Mouse (Mus musculus) kidney, postnatal 14 days (tissue): ENCODE measurements around the gene Setmar.

Experiments used
- DNase-seq: peaks from one replicate; pipeline ENCODE4 v3.0.0; 2022; ENCODE audit warnings: mixed read lengths

The Setmar gene

DNA sequence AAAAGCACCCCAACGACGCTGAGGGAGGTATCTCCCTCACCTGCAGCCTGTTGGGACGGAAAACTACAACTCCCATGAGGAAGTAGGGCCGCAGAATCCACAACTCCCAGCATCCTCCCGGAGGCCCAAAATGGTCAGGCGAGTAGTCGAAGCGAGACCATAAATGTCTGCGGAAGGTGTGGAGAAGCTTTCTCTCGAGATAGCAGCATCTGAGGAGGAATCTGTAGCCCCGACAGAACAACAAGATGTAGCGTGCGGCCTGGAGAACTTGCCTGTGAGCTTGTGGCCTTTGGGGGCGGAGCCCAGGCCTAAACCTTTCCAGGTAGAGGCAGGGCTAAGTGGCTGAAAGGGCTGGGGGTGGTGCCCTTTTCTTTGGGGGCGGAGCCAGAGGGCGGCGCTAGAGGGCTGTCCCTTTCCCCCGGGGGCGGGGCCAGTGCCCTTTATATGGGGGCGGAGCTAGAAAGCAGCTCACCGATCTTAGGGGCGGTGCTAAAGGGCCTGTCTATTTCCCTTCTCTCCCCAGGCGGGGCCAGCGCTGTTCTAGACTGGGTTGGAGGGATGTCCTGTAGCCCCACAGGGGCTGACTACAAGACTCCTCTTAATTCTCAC, at the start of gene Setmar:
TSS of gene Setmar (plus strand) at position 128 of the 609 bp plus-strand sequence.
- DNase-seq: peak; percentile 96

DNA sequence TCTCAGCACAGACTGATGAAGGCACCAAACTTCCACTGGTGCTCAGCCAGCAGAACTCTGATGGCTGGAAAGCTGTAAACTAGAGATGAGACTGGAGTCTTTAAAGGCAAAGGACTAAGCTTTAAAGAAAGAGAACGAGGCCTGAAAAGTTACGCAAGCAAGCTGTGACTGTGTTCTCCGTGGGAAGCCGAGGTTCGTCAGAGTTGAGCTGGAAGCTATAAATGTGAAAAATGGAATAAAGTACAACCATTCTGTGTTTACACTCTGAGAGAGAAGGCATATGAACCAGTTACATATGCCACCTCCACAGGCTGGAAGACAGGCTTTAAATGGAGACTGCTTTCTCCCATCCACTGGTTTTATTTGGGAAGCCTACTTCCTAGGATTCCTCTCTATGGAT, 43.2 kb upstream of the Setmar start:
- no peak for DNase-seq

DNA sequence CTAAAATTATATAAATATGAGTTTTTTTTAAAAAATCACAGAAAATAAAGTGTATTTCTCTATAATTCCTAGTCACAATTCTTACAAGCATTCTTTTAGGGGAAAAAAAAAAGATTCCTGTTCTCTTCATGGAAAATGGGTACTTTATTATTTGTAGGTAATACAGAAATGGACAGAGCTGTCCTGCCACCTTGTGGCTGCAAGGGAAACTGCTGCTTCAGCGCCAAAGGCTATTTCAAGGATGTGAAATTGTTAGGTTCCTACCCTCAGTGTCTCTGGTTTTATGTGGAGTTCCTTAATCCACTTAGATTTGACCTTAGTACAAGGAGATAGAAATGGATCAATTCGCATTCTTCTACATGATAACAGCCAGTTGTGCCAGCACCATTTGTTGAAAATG, 9.8 kb upstream of the Setmar start:
- DNase-seq: peak; percentile 41

DNA sequence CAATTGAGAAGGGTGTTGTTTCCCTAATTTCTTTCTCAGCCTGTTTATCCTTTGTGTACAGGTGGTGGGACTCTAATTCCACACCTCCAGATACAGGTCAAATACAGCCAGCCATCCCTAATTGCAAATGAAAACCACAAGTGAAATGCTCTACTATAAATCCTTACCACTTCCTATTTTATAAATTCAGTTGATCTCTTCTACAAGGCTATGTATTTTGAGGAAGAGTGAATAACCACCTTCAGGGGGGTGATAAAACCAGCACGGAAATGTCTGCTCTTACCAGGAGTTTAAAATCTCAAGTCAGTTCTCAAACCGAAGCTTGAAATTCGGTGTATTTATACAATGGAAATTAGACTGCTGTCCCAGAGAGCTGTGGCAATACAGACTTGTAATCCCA, 8.9 kb upstream of the Setmar start:
- no peak for DNase-seq

DNA sequence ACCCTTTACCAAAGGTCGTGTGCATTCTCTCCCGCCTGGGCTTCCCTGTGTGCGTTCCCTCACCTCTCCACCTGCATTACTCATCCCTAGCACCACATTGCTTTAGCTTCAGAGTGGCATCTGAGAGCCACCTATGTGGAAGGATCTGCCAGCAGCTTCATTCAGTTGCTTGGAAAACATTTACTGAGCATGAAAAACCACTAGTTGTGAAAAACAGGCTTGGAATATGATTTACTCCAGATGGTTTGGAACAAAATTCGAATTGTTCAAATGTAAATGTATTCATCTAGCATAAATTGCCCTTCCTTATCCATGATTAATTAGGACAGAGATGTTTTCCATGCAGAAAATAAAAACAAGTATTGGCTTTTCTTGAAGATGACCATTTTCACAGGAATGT, 7.5 kb upstream of the Setmar start:
- DNase-seq: no peak

DNA sequence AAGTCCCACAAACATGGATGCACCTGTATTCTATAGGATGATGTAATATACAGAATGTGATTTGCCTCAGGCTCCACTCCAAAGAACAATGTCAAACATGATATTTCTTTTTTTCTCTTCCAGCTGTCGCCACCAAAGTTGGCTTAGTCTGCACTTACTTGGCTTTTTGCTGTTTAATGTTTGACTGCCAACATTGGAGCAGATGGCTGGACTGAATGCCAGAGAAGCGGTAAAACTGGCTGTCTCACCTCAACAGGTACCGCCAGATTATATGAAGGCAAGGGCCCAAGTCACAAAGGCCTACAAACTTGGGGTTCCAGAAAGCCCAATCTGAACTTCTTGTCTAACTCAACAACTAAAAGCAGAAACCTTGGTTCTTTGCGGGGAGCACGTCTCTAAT, 6.8 kb upstream of the Setmar start:
- DNase-seq: no peak

DNA sequence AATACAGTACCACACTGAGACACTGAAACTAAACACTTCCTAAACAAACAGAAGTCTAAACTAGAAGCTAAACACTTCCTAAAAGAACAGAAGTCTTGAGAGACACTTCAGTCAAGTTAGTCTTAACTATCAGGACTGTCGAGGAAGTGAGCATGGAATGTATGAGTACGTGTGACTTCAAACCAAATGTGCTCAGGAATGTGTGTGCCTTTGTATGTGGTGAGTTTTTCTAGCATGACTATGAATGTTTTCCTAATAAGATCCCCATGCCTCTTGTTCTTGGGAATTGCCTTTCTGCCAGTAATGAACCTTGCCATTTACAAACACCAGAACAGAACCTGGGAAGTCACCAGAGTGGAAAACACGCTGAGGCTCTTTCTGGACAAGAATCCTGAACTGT, 3.7 kb upstream of the Setmar start:
- no peak for DNase-seq

DNA sequence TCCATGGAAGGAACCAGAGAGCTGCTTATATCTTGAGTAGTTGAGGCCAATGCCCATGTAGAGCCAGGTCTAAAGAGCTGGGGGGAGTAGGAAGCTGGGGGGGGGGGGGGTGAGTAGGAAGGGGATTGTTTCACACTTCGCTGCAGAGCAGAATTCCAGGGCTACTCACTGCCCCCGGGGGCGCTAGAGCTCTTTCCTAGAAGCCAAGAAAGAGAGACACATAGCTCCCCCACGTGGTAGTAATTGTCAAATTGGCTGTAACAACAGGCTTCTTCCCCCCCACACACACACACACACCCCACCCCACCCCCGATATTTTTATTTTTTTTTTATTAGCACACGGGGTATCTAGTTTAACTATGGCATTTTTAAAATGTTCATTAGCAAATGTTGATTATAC, 738 bp downstream of the Setmar start:
- peak; percentile 88 for DNase-seq

DNA sequence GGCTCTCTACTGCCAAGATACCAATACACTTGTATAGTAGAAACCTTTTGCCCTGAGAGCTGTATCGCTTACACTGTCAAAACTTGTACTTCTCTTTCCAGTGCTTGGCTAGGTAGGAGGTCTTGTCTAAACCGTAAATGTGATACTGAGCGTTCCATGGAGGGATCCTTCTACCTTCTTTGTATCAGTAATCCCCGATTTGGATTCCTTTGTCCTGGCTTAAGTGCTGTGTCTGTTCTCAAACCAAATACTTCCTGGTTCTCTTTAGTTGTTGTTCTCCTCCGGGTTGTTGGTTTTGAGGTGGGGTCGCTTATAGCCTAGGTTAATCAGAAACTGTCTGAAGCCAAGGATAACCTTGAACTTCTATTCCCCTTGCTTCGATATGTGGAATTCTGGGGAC, 6.1 kb downstream of the Setmar start:
- DNase-seq: no peak

DNA sequence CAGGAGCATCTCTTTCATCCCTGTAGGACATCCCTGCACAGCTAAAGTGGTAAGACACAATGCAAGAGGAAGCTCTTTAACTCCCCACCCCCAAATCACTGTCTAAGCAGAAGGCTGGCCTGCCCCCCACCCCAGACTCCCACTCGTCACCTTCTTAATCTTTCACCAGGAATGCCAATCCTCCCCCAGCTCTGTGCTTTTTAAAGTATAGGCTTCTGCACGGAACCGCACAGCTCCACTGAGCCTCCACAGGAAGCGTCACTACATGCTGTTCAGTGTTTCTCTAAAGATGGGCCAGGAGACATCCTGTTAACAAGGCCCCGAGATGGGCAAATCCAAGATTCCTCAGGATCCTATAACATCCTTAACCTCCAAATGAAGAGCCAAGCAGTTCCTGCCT, 8.2 kb downstream of the Setmar start:
- no peak for DNase-seq

DNA sequence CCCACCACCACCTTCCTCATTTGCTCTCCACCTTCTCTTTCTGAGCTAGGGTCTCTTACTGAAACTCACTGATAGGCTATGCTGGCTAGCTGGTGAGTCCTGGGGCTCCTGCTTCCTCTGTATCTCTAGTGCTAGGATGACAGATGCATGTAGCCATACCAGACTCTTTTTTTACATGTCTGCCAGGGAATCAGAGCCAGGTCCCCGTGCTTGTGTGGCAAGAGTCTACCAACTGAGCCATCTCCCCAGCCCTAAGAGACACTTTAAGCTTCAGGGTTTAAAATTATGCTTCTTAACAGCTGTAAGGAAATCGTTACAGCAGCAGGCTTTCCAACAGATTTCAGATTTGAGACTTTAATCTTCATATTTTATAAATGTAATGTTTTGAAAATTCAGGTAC, 9.1 kb downstream of the Setmar start:
- no peak for DNase-seq

DNA sequence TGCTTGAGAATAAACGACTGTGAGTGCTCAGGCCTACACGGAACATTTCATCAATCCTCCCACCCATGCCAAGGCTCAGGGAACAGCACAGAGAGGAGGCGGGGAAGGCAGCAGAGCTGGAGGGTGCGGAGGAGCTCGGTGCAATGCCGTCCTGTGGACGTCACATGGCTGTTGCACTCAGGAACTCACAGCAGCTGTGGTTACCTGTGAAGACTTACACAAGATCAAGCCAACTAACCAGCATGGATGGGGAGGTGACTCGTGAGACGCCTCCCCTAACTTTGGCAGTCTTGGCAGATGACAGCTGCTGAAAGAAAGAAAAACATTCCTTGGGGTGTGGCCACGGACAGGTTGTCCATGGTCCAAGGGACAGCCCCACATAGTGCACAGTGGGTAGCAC, 9.8 kb downstream of the Setmar start:
- no peak for DNase-seq

DNA sequence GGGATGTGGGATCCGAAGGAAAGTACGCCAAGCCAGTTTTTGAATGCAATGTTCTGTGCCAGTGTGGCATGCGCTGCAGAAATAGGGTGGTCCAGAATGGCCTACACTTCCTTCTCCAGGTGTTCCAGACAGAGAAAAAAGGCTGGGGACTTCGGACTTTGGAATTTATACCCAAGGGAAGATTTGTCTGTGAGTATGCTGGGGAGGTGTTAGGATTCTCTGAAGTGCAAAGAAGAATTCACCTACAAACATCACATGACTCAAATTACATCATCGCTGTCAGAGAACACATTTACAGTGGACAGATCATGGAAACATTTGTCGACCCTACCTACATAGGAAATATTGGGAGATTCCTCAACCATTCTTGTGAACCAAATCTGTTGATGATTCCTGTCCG, 11.0 kb downstream of the Setmar start:
- no peak for DNase-seq

DNA sequence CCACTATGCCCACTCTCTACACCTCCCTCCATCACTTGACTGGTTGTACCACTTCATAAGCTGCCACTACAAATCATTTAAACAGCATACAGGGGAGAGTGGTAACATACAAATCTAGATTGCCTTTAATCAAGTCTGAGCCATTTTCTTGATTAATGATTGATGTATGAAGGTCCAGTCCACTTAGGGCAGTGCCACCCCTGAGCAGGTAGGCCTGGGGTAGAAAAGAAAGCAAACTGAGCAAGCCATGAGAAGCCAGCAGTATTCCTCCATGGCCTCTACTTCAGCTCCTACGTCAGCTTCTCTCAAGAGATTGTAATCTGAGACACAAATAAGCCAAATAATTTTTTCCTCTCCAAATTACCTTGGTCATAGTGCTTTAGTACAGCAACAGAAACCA, 26.5 kb downstream of the Setmar start:
- no peak for DNase-seq

DNA sequence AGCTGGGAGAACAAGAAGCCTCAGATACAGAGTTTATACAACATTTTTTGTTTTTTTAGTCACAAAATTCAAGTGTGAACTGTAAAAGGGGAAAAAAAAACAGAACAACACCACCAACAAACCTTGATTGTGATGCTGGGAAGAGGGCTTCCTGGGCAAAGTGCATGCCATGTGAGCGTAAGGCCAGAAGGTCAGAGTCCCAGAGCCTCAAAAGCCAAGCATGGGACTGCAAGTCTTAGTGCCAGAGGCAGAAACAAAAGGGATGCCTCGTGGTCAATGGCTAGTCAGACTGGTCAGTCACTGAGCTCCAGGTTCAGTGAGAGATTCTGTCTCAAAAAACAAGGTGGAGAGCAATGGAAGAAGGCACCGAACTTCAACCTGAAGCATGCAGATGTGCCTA, 27.8 kb downstream of the Setmar start:
- DNase-seq: peak; percentile 38

DNA sequence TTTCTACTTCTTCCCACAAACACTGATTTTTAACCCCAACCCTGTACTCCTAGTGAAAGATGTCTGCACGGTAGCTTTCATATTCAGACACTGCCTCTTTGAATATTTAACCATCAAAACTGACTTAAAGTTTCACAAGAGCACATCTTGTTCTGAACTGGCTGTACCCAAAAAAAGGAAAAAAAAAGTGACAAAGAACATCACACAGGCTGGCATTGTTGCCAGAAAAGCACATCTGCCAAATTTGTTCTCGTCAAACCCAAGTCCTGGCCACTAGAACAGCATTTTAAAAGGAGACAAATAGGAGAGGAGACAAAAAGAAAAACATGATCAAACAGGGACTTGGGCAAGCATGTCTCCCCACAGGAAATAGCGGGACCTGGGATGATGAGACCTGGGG, 28.6 kb downstream of the Setmar start:
- peak; percentile 44 for DNase-seq

DNA sequence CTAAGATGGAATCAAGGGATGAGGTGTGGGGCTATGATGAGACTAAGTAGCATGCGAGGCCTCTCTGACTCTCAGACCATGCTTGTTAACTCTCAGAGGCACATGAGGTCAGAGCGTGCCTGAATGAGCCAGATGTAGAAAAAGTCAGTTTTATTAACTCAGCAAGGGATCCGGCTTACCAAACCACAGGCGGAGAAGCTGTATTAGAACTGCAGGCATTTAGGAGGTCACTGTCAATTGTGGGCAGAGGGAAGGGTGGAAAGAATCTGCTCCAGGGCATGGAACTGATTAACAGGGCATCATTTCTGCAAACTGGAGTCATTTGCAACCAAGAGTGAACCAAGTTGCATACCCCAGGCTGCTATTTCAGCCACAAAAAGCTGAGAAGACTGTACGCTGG, 30.6 kb downstream of the Setmar start:
- no peak for DNase-seq

DNA sequence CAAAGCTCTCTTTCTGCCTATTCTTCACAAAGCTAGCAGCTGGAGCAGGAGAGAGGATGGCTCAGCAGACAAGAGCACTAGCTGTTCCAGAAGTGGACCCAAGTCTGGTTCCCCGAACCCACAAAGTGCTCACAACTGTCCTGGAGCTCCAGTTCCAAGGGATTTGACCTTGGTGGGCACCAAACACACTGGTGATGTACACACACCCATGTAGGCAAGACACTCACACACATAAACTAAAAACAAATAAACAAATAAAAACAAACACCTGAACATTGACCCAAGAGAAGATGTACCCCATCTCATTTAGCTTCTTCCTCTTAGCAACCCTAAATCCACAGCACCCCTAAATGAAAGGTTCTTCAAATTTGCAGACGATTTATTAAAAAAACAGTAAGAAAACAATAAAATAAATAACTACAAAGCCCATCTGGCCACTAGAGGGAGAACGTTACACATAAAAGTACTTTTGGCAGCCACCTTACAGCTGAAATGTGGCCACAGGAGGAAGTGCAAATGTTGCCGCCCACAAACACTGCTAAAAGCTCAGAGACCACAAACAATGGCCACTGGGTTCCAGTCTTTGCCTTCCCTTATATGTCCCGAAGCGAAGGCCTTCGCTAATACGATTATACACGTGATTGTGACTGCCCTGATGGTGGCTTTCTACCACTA, 33.5 kb downstream of the Setmar start:
- DNase-seq: peak; percentile 85

DNA sequence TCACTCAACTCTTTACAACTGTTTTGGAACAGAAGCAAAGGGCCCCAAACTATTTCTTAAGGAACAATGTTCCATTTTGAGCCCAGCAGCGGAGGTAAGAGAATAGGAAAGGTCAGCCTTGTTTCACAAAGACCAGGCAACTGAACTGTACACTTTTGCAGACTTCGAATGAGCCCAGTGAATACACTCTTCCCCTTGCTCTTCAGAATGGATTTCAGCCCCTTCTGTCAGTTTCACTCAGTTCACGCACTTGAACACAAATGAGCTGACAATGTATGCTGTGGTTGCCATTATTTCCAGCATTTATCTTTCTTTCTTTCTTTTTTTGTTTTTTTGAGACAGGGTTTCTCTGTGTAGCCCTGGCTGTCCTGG, 34.0 kb downstream of the Setmar start:
- DNase-seq: no peak

DNA sequence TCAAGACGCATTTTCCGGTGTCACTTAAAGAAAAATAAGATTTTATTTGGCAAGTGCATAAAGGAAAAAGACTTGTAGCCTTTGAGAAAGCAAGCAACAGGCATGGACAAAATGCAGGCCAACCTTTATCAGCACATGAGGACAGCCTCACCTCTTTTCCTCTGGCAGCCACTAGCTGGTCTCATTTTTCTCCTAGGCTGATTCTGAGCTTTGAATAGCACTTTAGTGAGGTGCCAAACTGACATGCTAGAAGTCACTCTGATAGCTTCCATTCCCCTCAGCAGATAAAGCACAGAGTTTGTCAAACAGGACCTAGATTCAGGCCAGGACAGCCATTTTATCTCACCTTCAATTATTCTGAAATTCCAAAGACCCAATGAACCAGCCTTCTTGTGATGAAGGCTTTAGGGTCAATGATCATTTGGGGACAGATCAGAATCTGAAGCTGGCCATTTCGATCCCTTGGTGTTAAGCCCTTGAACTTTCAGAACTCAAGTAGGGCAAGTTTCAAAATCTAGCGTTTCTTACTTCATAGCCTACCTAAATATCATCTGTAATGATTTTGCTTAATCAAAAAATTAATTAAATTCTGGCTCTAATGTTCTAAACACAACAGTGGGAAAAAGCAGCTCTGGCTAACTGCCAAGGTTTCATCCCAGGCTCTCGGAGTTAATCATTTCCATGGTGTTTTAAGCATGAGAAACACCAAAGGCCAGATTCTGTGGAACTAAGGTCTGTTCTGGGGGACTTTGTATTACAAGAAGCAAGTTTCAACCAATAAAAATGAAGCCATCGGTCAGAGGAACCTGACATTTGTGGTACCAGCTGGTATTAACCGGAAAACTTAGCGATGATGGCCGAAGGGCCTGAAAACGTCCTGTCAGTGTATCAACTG, 37.3 kb downstream of the Setmar start:
- peak; percentile 86 for DNase-seq

DNA sequence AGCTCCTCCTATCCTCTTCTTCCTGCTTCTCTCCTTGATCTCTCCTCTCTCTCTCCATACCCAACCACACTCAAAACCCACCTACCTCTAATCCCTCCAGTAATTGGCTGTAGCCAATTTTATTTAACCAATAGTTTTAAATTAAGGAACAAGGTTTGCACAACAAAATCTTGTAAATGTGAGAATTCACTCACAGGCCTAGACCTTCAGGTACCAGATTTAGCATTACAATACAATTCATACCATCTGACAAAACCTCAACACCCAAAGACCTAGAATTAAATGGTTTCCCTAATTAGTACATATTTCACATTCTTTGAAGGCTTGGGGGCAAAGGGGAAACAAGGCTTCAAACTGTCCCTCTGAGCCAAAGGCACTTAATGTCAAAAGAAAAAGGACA, 42.5 kb downstream of the Setmar start:
- no peak for DNase-seq

DNA sequence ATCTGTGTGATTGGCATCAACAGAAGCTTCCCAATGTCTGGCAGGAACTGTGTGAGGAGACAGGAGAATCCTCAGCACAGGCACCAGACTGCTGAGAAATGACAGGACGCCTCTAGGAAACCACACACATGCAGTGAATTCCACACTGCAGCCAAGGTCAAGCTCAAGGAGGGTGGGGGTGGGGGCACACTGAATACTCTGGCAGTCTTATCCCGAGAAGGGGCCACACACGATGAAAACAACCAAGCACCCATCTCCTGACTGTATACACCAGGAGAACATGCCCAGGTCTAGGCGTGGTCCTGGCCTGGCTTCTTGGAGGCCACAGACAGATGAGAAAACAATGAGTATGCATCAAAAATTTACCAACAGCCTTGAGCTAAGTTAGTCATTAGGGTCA, 45.5 kb downstream of the Setmar start:
- no peak for DNase-seq

DNA sequence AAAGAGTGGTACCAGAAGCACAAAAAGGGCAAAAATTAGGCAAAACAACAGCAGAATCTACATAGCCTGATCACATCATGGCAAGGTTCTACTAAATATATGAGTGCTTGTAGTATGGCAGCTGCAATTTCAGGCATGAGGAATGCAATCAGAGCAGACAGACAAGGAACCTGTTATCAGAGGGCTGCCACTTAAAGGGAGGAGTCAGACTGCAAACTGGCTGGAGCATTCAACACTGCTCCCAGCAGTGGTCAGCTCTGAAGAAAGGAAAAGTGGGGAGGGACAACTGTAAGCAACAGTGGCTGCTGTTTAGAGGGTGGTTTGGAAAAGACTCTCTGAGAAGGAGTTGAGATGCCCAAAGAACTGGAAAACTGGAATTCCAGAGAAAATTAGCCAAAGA, 46.8 kb downstream of the Setmar start:
- no peak for DNase-seq

DNA sequence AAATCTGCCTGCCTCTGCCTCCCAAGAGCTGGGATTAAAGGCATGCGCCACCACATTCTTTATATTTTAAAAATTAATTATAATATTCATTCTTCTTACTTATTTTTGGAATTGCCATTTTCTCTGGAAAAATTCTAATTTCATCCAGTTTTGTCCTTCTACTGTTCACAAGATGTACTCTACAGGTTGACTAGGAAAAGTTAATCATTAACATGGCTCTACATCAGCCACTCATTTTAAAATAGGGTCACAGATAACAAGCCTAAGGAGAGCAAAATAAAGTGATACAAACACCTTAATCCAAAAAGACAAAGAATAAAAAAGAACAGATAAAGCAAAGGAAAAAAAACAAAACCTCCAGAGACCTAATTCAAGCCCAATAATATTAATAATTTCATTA, 50.1 kb downstream of the Setmar start:
- DNase-seq: no peak
